Mouse (Mus musculus) MEL (cell line): ENCODE measurements around the gene Ssna1.
"Not testable (repeated sequence)": the region's sequence is repeated elsewhere in the genome, so short reads cannot be mapped to it uniquely, and the experiment has no call there.

Experiments used
- HCFC1 ChIP-seq: IDR thresholded peaks from 2 replicates; pipeline ENCODE4 v1.6.1; 2012; ENCODE audit warnings: low read depth, mild to moderate bottlenecking, inconsistent platforms, low read length, improper control_type of control experiment, moderate library complexity
- MAFK ChIP-seq: IDR thresholded peaks from 2 replicates; pipeline ENCODE4 v1.6.1; 2011; ENCODE audit warnings: low read depth, mild to moderate bottlenecking, low read length, improper control_type of control experiment, borderline replicate concordance
- MEF2A ChIP-seq: IDR thresholded peaks from 2 replicates; pipeline ENCODE4 v1.6.1; 2014; ENCODE audit warnings: low read depth, mild to moderate bottlenecking, inconsistent platforms, low read length, improper control_type of control experiment; ENCODE audit not compliant: poor library complexity, insufficient replicate concordance, severe bottlenecking; ENCODE audit errors: extremely low read depth
- NELFE ChIP-seq: IDR thresholded peaks from 2 replicates; pipeline ENCODE4 v1.6.1; 2011; ENCODE audit warnings: low read depth, low read length, improper control_type of control experiment
- POLR2A ChIP-seq, 2 experiments: IDR thresholded peaks; 2 replicates each; pipeline ENCODE4 v1.6.1; 2011 to 2012; ENCODE audit warnings: low read length in 2 of 2, mild to moderate bottlenecking in 2 of 2, control low read depth in 1 of 2, improper control_type of control experiment in 1 of 2, low read depth in 1 of 2, moderate library complexity in 1 of 2; ENCODE audit not compliant: control insufficient read depth in 1 of 2, insufficient read depth in 1 of 2, poor library complexity in 1 of 2
- TBP ChIP-seq: IDR thresholded peaks from 2 replicates; pipeline ENCODE4 v1.8.0; 2011; ENCODE audit warnings: low read depth, low read length, improper control_type of control experiment
- USF2 ChIP-seq, 2 experiments: IDR thresholded peaks; 2 replicates each; pipeline ENCODE4 v1.6.1; 2011 to 2012; ENCODE audit warnings: improper control_type of control experiment in 2 of 2, low read length in 2 of 2, borderline replicate concordance in 1 of 2, inconsistent platforms in 1 of 2, low read depth in 1 of 2, mild to moderate bottlenecking in 1 of 2; ENCODE audit not compliant: insufficient read depth in 1 of 2
- ZNF384 ChIP-seq: IDR thresholded peaks from 2 replicates; pipeline ENCODE4 v1.6.1; 2012; ENCODE audit warnings: low read depth, mild to moderate bottlenecking, inconsistent platforms, low read length, improper control_type of control experiment

- not testable (repeated sequence) for TF ChIP-seq NELFE; USF2 (IDR thresholded peaks at IDR 0.05; ENCODE audit: borderline replicate concordance in 1 of 2, insufficient read depth in 1 of 2, low read depth in 1 of 2, low read length in 2 of 2); ZNF384; POLR2A (IDR thresholded peaks at IDR 0.05; ENCODE audit: control insufficient read depth in 1 of 2, insufficient read depth in 1 of 2, low read depth in 1 of 2, low read length in 2 of 2, poor library complexity in 1 of 2); MEF2A; HCFC1; MAFK
- TF ChIP-seq TBP = peak; percentile 74
Measured at GRCm38 (mm10) chr2:25257250-25257649, 15.0 kb downstream of the Ssna1 start.
